Mouse (Mus musculus): Measurements from ENCODE around the gene Foxi2. TPM values are rescaled to one million over a fixed set of nuclear protein-coding genes. Genes with fewer than 3 reads are reported as not detected.

Foxi2 gene
- polyA plus RNA-seq (2017; shearing (Covaris generic)), result not detected

GRCm38 (mm10) chr7:135410237-135410965, at the start of gene Foxi2:
Gene Foxi2, plus strand, starts transcription at chr7:135410308.

Other genes with a start within 250 kb of the Foxi2 start
- gene Nps, start 151.6 kb upstream of the Foxi2 start, polyA plus RNA-seq (2017; shearing (Covaris generic)), result not detected
- gene Clrn3, start 118.3 kb downstream of the Foxi2 start, polyA plus RNA-seq (2017; shearing (Covaris generic)), result not detected
- gene Ptpre, start 127.2 kb downstream of the Foxi2 start, polyA plus RNA-seq (2017; shearing (Covaris generic)), result 35.3 TPM